Mouse (Mus musculus) ES-E14 (cell line): Measurements from ENCODE around the gene Dnajb3. TPM values are rescaled to one million over a fixed set of nuclear protein-coding genes. Genes with fewer than 3 reads are reported as not detected.
"Not testable (repeated sequence)": the region's sequence is repeated elsewhere in the genome, so short reads cannot be mapped to it uniquely, and the experiment has no call there.

Experiments
- DNase-seq: peaks from one replicate; pipeline ENCODE4 v3.0.0-alpha.2; 2013; ENCODE audit warnings: low read depth, low spot score
- H3K27ac ChIP-seq: 2 replicates; pipeline ENCODE4 v1.5.1; 2012; ENCODE audit warnings: low read depth, mild to moderate bottlenecking, low read length, moderate library complexity, mixed read lengths; ENCODE audit not compliant: poor library complexity, insufficient read depth, severe bottlenecking
- H3K36me3 ChIP-seq: 2 replicates; pipeline ENCODE4 v1.6.1; 2012; ENCODE audit warnings: mild to moderate bottlenecking, low read length, moderate library complexity, mixed read lengths; ENCODE audit not compliant: control insufficient read depth, poor library complexity, insufficient read depth, severe bottlenecking
- H3K4me1 ChIP-seq, 2 experiments: fragments of 150-350 bp in 1 of 2; sonication (generic) in 1 of 2; 2 replicates each; pipeline ENCODE4 v1.6.1; 2012; ENCODE audit warnings: low read length in 2 of 2, mild to moderate bottlenecking in 1 of 2, mixed read lengths in 1 of 2; ENCODE audit not compliant: control insufficient read depth in 2 of 2, insufficient read depth in 2 of 2, poor library complexity in 1 of 2
- H3K4me3 ChIP-seq, 2 experiments: fragments of 150-350 bp in 1 of 2; sonication (generic) in 1 of 2; 2 replicates each; pipeline ENCODE4 v1.5.1; 2012; ENCODE audit warnings: low read length in 2 of 2, low read depth in 1 of 2, mild to moderate bottlenecking in 1 of 2, mixed read lengths in 1 of 2; ENCODE audit not compliant: insufficient read depth in 1 of 2, poor library complexity in 1 of 2, severe bottlenecking in 1 of 2
- H3K9ac ChIP-seq: 2 replicates; pipeline ENCODE4 v1.6.1; 2012; ENCODE audit warnings: low read depth, mild to moderate bottlenecking, low read length, mixed read lengths; ENCODE audit not compliant: poor library complexity, insufficient read depth, severe bottlenecking
- H3K9me3 ChIP-seq: fragments of 150-350 bp; sonication (generic); 2 replicates; pipeline ENCODE4 v1.6.1; 2012; ENCODE audit warnings: low read depth, mild to moderate bottlenecking, low read length; ENCODE audit not compliant: control insufficient read depth, insufficient read depth
- CHD2 ChIP-seq: IDR thresholded peaks from 2 replicates; pipeline ENCODE4 v1.6.1; 2014; ENCODE audit warnings: mild to moderate bottlenecking, low read depth, low read length, inconsistent platforms
- HCFC1 ChIP-seq: IDR thresholded peaks from 2 replicates; pipeline ENCODE4 v1.6.1; 2012; ENCODE audit warnings: low read length, inconsistent platforms, borderline replicate concordance; ENCODE audit not compliant: insufficient read depth
- MAFK ChIP-seq: IDR thresholded peaks from 2 replicates; pipeline ENCODE4 v1.6.1; 2014; ENCODE audit warnings: mild to moderate bottlenecking, low read depth, low read length, inconsistent platforms; ENCODE audit not compliant: insufficient read depth
- ZC3H11A ChIP-seq: IDR thresholded peaks from 2 replicates; pipeline ENCODE4 v1.6.1; 2012; ENCODE audit warnings: low read depth, mild to moderate bottlenecking, inconsistent platforms, low read length, borderline replicate concordance
- ZNF384 ChIP-seq: IDR thresholded peaks from 2 replicates; pipeline ENCODE4 v1.6.1; 2012; ENCODE audit warnings: low read depth, low read length, inconsistent platforms
- in situ Hi-C, 2 experiments: fragments of 600-800 bp; cut with MboI; formaldehyde crosslinking; loops; one replicate each; pipeline ENCODE4 v1.15.1; 2025; ENCODE audit warnings: low sequenced_read_pairs in 2 of 2, inconsistent platforms in 1 of 2; ENCODE audit not compliant: unreplicated experiment in 2 of 2
- total RNA-seq: library from RNA; depleted of rRNA; stranded (reverse); fragments of 300-350 nt; gene quantifications from 2 replicates; pipeline ENCODE4 v1.2.3, GENCODE M21; 2012

Dnajb3 gene
- total RNA-seq, 1 experiment, result 1.8 TPM

DNA sequence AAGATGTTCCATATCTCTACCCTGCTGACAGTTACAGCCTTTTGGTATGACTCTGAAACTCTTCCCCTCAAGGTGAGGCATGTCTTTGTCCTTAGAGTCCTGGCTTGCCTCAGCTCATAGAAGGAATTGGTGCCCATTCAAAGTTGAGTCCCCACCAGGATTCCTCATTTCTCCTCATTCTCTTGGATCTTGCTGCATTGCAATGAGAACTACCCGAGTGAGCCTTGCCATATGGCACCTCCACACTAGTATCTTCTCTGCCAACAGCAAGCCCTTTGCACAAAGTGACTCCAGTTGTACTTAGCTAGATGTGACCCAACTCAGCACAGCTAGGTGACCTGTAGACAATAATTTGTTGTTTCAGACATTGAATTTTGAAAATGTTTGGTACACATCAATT lies 18.0 kb upstream of the Dnajb3 start:
- H3K4me1 ChIP-seq, result no peaks in the 10 kb centered on the region
- in situ Hi-C loops, result no loop called here
- H3K4me3 ChIP-seq, result no peak overlapping the region
- no peaks in the 10 kb centered on the region for H3K36me3 ChIP-seq
- H3K27ac ChIP-seq, result no peak overlapping the region
- H3K9me3 ChIP-seq, result no peaks in the 10 kb centered on the region
- no peak overlapping the region for H3K9ac ChIP-seq
- DNase-seq, result no peak
- TF ChIP-seq ZC3H11A (no peak), MAFK (no peak), CHD2 (no peak), ZNF384 (no peak), HCFC1 (no peak)

DNA sequence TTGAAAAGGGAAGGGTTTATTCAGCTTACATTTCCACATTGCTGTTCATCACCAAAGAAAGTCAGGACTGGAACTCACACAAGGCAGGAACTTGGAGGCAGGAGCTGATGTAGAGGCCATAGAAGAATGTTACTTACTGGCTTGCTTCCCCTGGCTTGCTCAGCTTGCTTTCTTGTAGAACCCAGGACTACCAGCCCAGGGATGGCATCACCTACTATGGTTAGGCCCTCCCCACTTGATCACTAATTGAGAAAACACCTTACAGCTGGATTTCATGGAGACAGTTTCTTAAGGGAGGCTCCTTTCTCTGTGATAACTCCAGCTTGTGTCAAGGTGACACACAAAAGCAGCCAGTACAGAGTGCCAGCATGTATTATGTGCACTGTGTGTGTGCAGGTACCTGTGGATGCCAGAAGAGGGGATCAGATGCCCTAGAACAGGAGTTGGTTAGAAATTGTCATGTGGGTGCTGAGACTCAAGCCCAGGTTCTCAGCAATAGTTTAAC lies 17.5 kb upstream of the Dnajb3 start:
- H3K4me3 ChIP-seq, H3K4me1 ChIP-seq, DNase-seq, in situ Hi-C loops, H3K36me3 ChIP-seq, H3K9ac ChIP-seq, H3K9me3 ChIP-seq, H3K27ac ChIP-seq: not testable (repeated sequence)

DNA sequence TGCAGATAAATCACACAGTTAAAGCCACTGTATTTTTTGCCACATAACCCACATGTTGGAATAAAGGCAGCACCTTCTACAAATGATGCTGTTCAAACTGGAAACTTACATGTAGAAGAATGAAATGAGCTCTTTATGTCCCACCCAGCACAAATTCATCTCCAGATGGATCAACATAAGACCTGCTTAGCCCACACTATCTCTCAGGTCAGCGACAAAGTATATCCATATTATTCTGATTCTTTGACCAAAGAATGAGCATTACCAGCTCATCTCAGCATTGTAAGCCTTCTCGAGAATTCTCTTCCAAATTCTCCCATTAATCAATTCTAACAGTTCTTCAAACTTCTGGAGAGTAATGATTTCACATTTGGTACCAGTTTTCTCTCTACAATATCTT lies 16.6 kb upstream of the Dnajb3 start:
- no peaks in the 10 kb centered on the region for H3K9me3 ChIP-seq
- TF ChIP-seq ZNF384, result no peak
- TF ChIP-seq MAFK, result no peak
- no peak for TF ChIP-seq CHD2
- TF ChIP-seq HCFC1, result no peak
- TF ChIP-seq ZC3H11A, result no peak
- no peaks in the 10 kb centered on the region for H3K4me1 ChIP-seq
- no peak overlapping the region for H3K9ac ChIP-seq
- H3K4me3 ChIP-seq, result no peak overlapping the region
- DNase-seq, result no peak
- no peaks in the 10 kb centered on the region for H3K36me3 ChIP-seq
- in situ Hi-C loops, result no loop called here
- no peak overlapping the region for H3K27ac ChIP-seq

DNA sequence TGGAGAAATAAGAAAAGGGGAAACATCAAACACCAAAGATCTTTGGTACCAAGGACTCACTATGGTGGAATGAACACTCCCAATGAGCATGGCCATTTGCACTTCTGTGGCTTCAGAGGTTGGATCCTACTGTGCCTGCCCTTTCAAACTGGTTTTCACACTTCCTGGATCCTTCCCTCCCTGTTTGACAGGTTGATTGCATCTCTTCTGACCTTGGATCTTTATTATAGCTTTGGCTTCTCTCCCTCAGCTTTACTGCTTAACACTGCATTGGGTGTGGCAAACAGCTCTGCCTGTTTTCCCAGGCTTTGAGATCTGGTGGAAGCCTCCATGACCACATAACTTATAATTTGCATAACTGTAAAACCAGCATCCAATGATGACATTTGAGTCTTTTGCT lies 14.8 kb upstream of the Dnajb3 start:
- no peak overlapping the region for H3K9ac ChIP-seq
- in situ Hi-C loops, result no loop called here
- no peak overlapping the region for H3K27ac ChIP-seq
- no peaks in the 10 kb centered on the region for H3K36me3 ChIP-seq
- no peak for TF ChIP-seq ZNF384
- no peak for TF ChIP-seq ZC3H11A
- TF ChIP-seq MAFK, result no peak
- no peak for TF ChIP-seq HCFC1
- no peak for TF ChIP-seq CHD2
- H3K4me3 ChIP-seq, result no peak overlapping the region
- H3K4me1 ChIP-seq, result no peaks in the 10 kb centered on the region
- DNase-seq, result no peak
- no peaks in the 10 kb centered on the region for H3K9me3 ChIP-seq

DNA sequence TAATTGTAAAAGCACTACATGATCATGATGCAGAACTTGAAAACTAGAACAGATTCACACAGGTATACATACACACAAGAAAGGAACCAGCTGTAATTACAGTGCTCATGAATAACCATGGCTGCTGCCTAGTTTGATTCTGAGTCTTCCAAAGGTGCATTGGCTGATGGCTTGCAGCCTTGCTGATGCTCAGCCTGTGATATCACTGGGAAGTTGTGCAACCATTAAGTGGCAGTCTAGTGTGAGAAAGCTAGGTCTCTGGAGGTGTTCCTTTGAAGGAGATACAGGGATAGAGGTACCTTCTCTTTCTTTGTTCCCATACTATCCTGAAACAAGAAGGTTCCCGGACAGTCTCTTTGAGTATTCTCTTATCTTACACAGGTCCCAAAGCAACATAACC lies 13.5 kb upstream of the Dnajb3 start:
- DNase-seq, result no peak
- in situ Hi-C loops, result no loop called here

More for the DNA sequence above, 13.5 kb upstream of the Dnajb3 start:
- no peaks in the 10 kb centered on the region for H3K36me3 ChIP-seq
- no peaks in the 10 kb centered on the region for H3K4me1 ChIP-seq
- no peak for TF ChIP-seq CHD2
- no peak for TF ChIP-seq MAFK
- TF ChIP-seq ZC3H11A, result no peak
- no peak for TF ChIP-seq ZNF384
- TF ChIP-seq HCFC1, result no peak
- H3K9ac ChIP-seq, result no peak overlapping the region
- no peak overlapping the region for H3K4me3 ChIP-seq
- no peaks in the 10 kb centered on the region for H3K9me3 ChIP-seq
- H3K27ac ChIP-seq, result no peak overlapping the region
